Mouse (Mus musculus) cerebellum, adult 2 months (tissue): ENCODE results near the gene Mgat4c.

ENCODE experiments used
- CTCF ChIP-seq: fragments of 200-500 bp; IDR thresholded peaks from 2 replicates; pipeline ENCODE4 v1.5.1; 2011; ENCODE audit warnings: low read depth, mild to moderate bottlenecking, control low read depth, low read length, moderate library complexity, borderline replicate concordance; ENCODE audit not compliant: insufficient read depth
- POLR2A ChIP-seq: fragments of 200-500 bp; IDR thresholded peaks from 2 replicates; pipeline ENCODE4 v1.6.1; 2011; ENCODE audit warnings: low read length, control low read depth, borderline replicate concordance; ENCODE audit not compliant: insufficient read depth

- TF ChIP-seq POLR2A (no peak), CTCF (no peak)
Observed at GRCm38 (mm10) chr10:102238558-102239211, 557.4 kb downstream of the Mgat4c start.
